Mouse (Mus musculus) hindbrain, embryonic 11.5 days (tissue): ENCODE results near the gene Fam222a. TPM values are rescaled to one million over a fixed set of nuclear protein-coding genes. Genes with fewer than 3 reads are reported as not detected.

ENCODE experiments used
- ATAC-seq: fragments of 200-750 bp; cut with Nextera tagmentation; 2 replicates; pipeline ENCODE4 v1.8.0; 2017; ENCODE audit warnings: mild to moderate bottlenecking, moderate TSS enrichment, moderate library complexity; ENCODE audit not compliant: low FRiP score
- DNase-seq: peaks from one replicate; pipeline ENCODE4 v3.0.0-alpha.2; 2015; ENCODE audit warnings: low spot score
- H3K27ac ChIP-seq: fragments of 300-500 bp; sonication (generic); 2 replicates; pipeline ENCODE4 v1.5.1; 2014; ENCODE audit warnings: mild to moderate bottlenecking, low read depth, low read length
- H3K27me3 ChIP-seq: fragments of 300-500 bp; sonication (generic); 2 replicates; pipeline ENCODE4 v1.6.1; 2014; ENCODE audit warnings: mild to moderate bottlenecking, low read length, moderate library complexity, mixed read lengths; ENCODE audit not compliant: control insufficient read depth, insufficient read depth
- H3K36me3 ChIP-seq: fragments of 300-500 bp; sonication (generic); 2 replicates; pipeline ENCODE4 v1.6.1; 2014; ENCODE audit warnings: mild to moderate bottlenecking, low read length, moderate library complexity, mixed read lengths; ENCODE audit not compliant: control insufficient read depth, insufficient read depth
- H3K4me1 ChIP-seq: fragments of 300-500 bp; sonication (generic); replicated peaks from 2 replicates; pipeline ENCODE4 v1.6.1; 2014; ENCODE audit warnings: low read length, mixed read lengths; ENCODE audit not compliant: control insufficient read depth, insufficient read depth
- H3K4me2 ChIP-seq: fragments of 300-500 bp; sonication (generic); replicated peaks from 2 replicates; pipeline ENCODE4 v1.6.1; 2014; ENCODE audit warnings: mild to moderate bottlenecking, low read depth, low read length
- H3K4me3 ChIP-seq: fragments of 300-500 bp; sonication (generic); 2 replicates; pipeline ENCODE4 v1.5.1; 2014; ENCODE audit warnings: low read depth, low read length
- H3K9ac ChIP-seq: fragments of 300-500 bp; sonication (generic); 2 replicates; pipeline ENCODE4 v1.6.1; 2014; ENCODE audit warnings: low read depth, low read length
- H3K9me3 ChIP-seq: fragments of 300-500 bp; sonication (generic); 2 replicates; pipeline ENCODE4 v1.6.1; 2016; ENCODE audit warnings: low read length; ENCODE audit not compliant: control insufficient read depth
- WGBS: fragments of 180-500 bp; shearing (Covaris S2); extraction: QIAGEN DNeasy Blood & Tissue Kit; methylation state at CpG from one replicate; pipeline ENCODE4 v1.1.7; 2014; 5-methylcytosine and 5-hydroxymethylcytosine counted together
- polyA plus RNA-seq: library from polyadenylated mRNA; unstranded; fragments of >200 nt; fragmentation: Nextera tagmentation; extraction: Ambion mirVana; gene quantifications from 2 replicates; pipeline ENCODE4 v1.2.1, GENCODE M21; 2014

Fam222a gene
- polyA plus RNA-seq, 1 experiment from 2014 or later = 6.5 TPM

- Histone ChIP-seq H3K36me3 (no peaks in the 10 kb centered on the region), H3K27me3 (no peaks in the 10 kb centered on the region), H3K4me1 (no peaks in the 10 kb centered on the region), H3K9me3 (no peaks in the 10 kb centered on the region), H3K9ac (no peak overlapping the region), H3K4me2 (no peak overlapping the region), H3K27ac (no peak overlapping the region), H3K4me3 (no peak overlapping the region)
- ATAC-seq = 0 out of 2 replicates have a peak, but pooled peaks have one; percentile 19
- 35% methylated on average over 7 of the region's 7 CpGs for WGBS
- DNase-seq = no peak
Measured at GRCm38 (mm10) chr5:114639645-114639957, 71.8 kb downstream of the Fam222a start.

- WGBS = 82% methylated on average over 10 of the region's 10 CpGs
Measured at GRCm38 (mm10) chr5:114640809-114641208, 73.0 kb downstream of the Fam222a start.

GRCm38 (mm10) chr5:114644918-114645317, 77.1 kb downstream of the Fam222a start:
- 60% methylated on average over 5 of the region's 6 CpGs for WGBS
- Histone ChIP-seq H3K9ac (no peak overlapping the region), H3K4me3 (no peak overlapping the region), H3K4me2 (no peak overlapping the region), H3K9me3 (no peaks in the 10 kb centered on the region), H3K27me3 (no peaks in the 10 kb centered on the region), H3K36me3 (no peaks in the 10 kb centered on the region), H3K27ac (no peak overlapping the region), H3K4me1 (peaks cover 4% of the 10 kb centered on the region)
- DNase-seq (no peak), ATAC-seq (no peak)

More at GRCm38 (mm10) chr5:114640809-114641208, 73.0 kb downstream of the Fam222a start:
- Histone ChIP-seq H3K9ac (no peak overlapping the region), H3K9me3 (no peaks in the 10 kb centered on the region), H3K4me1 (no peaks in the 10 kb centered on the region; the same call in 1 of the 2 replicates), H3K4me3 (no peak overlapping the region), H3K36me3 (no peaks in the 10 kb centered on the region), H3K27me3 (no peaks in the 10 kb centered on the region), H3K4me2 (no peak overlapping the region), H3K27ac (no peak overlapping the region)
- ATAC-seq = no peak
- DNase-seq = no peak

- Histone ChIP-seq H3K27ac (no peak overlapping the region), H3K9ac (no peak overlapping the region), H3K4me2 (no peak overlapping the region), H3K36me3 (no peaks in the 10 kb centered on the region), H3K4me1 (peaks cover 4% of the 10 kb centered on the region), H3K9me3 (no peaks in the 10 kb centered on the region), H3K4me3 (no peak overlapping the region), H3K27me3 (no peaks in the 10 kb centered on the region)
- DNase-seq (no peak), ATAC-seq (no peak)
- WGBS = 85% methylated on average over 5 of the region's 5 CpGs
Measured at GRCm38 (mm10) chr5:114645916-114646315, 78.1 kb downstream of the Fam222a start.

- H3K27ac ChIP-seq = no peak overlapping the region
- peak overlapping the region; percentile 41 for H3K4me2 ChIP-seq
- no peaks in the 10 kb centered on the region for H3K9me3 ChIP-seq
- peak; percentile 59 for ATAC-seq
- 0 out of 2 replicates have a peak overlapping the region, but pooled peaks have one; percentile 31 for H3K9ac ChIP-seq
- peak; percentile 68 for DNase-seq
- peak overlapping the region; percentile 26 for H3K4me3 ChIP-seq
- no peaks in the 10 kb centered on the region for H3K36me3 ChIP-seq
- WGBS = 4% methylated on average over 27 of the region's 27 CpGs
- no peaks in the 10 kb centered on the region for H3K27me3 ChIP-seq
- peaks cover 4% of the 10 kb centered on the region for H3K4me1 ChIP-seq
Measured at GRCm38 (mm10) chr5:114647211-114647974, 79.6 kb downstream of the Fam222a start.

GRCm38 (mm10) chr5:114648728-114649311, 81.0 kb downstream of the Fam222a start:
- no peak for ATAC-seq
- no peak for DNase-seq
- no peak overlapping the region for H3K4me2 ChIP-seq
- H3K27ac ChIP-seq = no peak overlapping the region
- H3K36me3 ChIP-seq = no peaks in the 10 kb centered on the region
- H3K9me3 ChIP-seq = no peaks in the 10 kb centered on the region
- WGBS = 77% methylated on average over 11 of the region's 11 CpGs
- no peak overlapping the region for H3K9ac ChIP-seq
- H3K27me3 ChIP-seq = no peaks in the 10 kb centered on the region
- no peak overlapping the region for H3K4me3 ChIP-seq
- H3K4me1 ChIP-seq = peaks cover 4% of the 10 kb centered on the region

GRCm38 (mm10) chr5:114651002-114651401, 83.2 kb downstream of the Fam222a start:
- no peak overlapping the region for H3K9ac ChIP-seq
- WGBS = 49% methylated on average over 14 of the region's 14 CpGs
- no peak for ATAC-seq
- H3K27ac ChIP-seq = no peak overlapping the region
- H3K27me3 ChIP-seq = peaks cover 3% of the 10 kb centered on the region
- no peaks in the 10 kb centered on the region for H3K9me3 ChIP-seq
- H3K4me3 ChIP-seq = no peak overlapping the region
- H3K36me3 ChIP-seq = no peaks in the 10 kb centered on the region
- DNase-seq = no peak
- no peak overlapping the region for H3K4me2 ChIP-seq
- peaks cover 4% of the 10 kb centered on the region for H3K4me1 ChIP-seq

GRCm38 (mm10) chr5:114651449-114651848, 83.6 kb downstream of the Fam222a start:
- no peak overlapping the region for H3K9ac ChIP-seq
- 17% methylated on average over 3 of the region's 3 CpGs for WGBS
- no peak for ATAC-seq

More at GRCm38 (mm10) chr5:114651449-114651848, 83.6 kb downstream of the Fam222a start:
- Histone ChIP-seq H3K4me1 (peaks cover 4% of the 10 kb centered on the region), H3K4me3 (no peak overlapping the region), H3K27me3 (peaks cover 7% of the 10 kb centered on the region), H3K27ac (no peak overlapping the region), H3K4me2 (no peak overlapping the region), H3K9me3 (no peaks in the 10 kb centered on the region), H3K36me3 (no peaks in the 10 kb centered on the region)
- peak; percentile 8 for DNase-seq
